Mouse (Mus musculus) midbrain, embryonic 12.5 days (tissue): Measurements from ENCODE around the gene Rap2a. TPM values are rescaled to one million over a fixed set of nuclear protein-coding genes. Genes with fewer than 3 reads are reported as not detected.
A peak's percentile ranks its signal among the peaks of the same experiment; 100 is the strongest.

ENCODE experiments used
- ATAC-seq: fragments of 200-750 bp; cut with Nextera tagmentation; 2 replicates; pipeline ENCODE4 v1.8.0; 2017; ENCODE audit warnings: low read depth, moderate TSS enrichment, moderate library complexity; ENCODE audit not compliant: low FRiP score
- H3K27ac ChIP-seq: fragments of 300-500 bp; sonication (generic); replicated peaks from 2 replicates; pipeline ENCODE4 v1.5.1; 2016; ENCODE audit warnings: mild to moderate bottlenecking
- H3K27me3 ChIP-seq: fragments of 300-500 bp; sonication (generic); 2 replicates; pipeline ENCODE4 v1.6.1; 2016; ENCODE audit warnings: mild to moderate bottlenecking
- H3K36me3 ChIP-seq: fragments of 300-500 bp; sonication (generic); 2 replicates; pipeline ENCODE4 v1.6.1; 2016
- H3K4me1 ChIP-seq: fragments of 300-500 bp; sonication (generic); 2 replicates; pipeline ENCODE4 v1.6.1; 2016
- H3K4me2 ChIP-seq: fragments of 300-500 bp; sonication (generic); replicated peaks from 2 replicates; pipeline ENCODE4 v1.6.1; 2016; ENCODE audit warnings: mild to moderate bottlenecking, moderate library complexity
- H3K4me3 ChIP-seq: fragments of 300-500 bp; sonication (generic); 2 replicates; pipeline ENCODE4 v1.5.1; 2016; ENCODE audit warnings: mild to moderate bottlenecking
- H3K9ac ChIP-seq: fragments of 300-500 bp; sonication (generic); replicated peaks from 2 replicates; pipeline ENCODE4 v1.6.1; 2016; ENCODE audit warnings: mild to moderate bottlenecking, moderate library complexity
- H3K9me3 ChIP-seq: fragments of 300-500 bp; sonication (generic); 2 replicates; pipeline ENCODE4 v1.6.1; 2016; ENCODE audit warnings: mild to moderate bottlenecking
- WGBS: fragments of 180-500 bp; shearing (Covaris S2); methylation state at CpG from one replicate; pipeline ENCODE4 v1.1.7; 2016; 5-methylcytosine and 5-hydroxymethylcytosine counted together
- polyA plus RNA-seq: library from polyadenylated mRNA; unstranded; fragments of >200 nt; fragmentation: Nextera tagmentation; extraction: Ambion mirVana; gene quantifications from 2 replicates; pipeline ENCODE4 v1.2.1, GENCODE M21; 2016

Gene Rap2a
- polyA plus RNA-seq, result 21.0 and 23.2 TPM in 2 replicates

DNA sequence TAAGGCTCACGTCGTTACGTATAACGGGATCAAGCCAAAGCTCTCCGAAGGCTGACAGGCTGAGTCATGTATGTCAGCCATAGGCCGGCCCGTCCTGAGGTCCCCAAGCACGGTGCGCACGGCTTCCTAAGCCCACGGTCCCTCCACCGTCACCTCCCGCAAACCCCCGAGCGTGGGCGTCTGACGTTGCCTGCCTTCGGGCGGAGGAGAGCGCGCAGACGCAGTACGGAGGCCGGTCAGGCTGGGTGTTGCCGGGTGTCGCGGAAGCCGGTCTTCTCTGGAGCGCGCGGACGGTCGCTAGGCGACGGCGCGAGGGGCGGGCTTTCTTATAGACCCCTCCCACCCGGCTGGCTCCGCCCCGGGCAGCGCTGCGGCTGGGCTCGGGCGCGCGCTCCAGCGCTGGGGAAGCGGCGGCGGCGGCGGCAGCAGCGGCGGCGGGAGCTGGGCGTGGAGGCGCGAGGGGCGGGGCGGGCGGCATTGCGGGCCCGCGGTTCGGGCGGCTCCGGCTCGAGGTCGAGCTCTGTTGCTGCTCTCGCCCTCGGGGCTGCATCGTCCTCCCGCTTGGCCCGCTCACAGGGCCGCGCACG lies at the start of gene Rap2a:
Gene Rap2a, plus strand, starts transcription at position 463 of the 587 bp plus-strand sequence.
- peaks cover 22% of the 10 kb centered on the region for H3K4me1 ChIP-seq
- H3K27ac ChIP-seq, result peak within 1 kb of the TSS; percentile 95
- no peaks in the 10 kb centered on the region for H3K36me3 ChIP-seq
- H3K4me3 ChIP-seq, result peak within 1 kb of the TSS; percentile 79
- peak within 1 kb of the TSS; percentile 89 for H3K9ac ChIP-seq
- 0% methylated on average over 56 of the region's 78 CpGs for WGBS
- ATAC-seq, result peak; percentile 87
- H3K9me3 ChIP-seq, result no peaks in the 10 kb centered on the region
- H3K27me3 ChIP-seq, result no peaks in the 10 kb centered on the region
- H3K4me2 ChIP-seq, result peak within 1 kb of the TSS; percentile 72

DNA sequence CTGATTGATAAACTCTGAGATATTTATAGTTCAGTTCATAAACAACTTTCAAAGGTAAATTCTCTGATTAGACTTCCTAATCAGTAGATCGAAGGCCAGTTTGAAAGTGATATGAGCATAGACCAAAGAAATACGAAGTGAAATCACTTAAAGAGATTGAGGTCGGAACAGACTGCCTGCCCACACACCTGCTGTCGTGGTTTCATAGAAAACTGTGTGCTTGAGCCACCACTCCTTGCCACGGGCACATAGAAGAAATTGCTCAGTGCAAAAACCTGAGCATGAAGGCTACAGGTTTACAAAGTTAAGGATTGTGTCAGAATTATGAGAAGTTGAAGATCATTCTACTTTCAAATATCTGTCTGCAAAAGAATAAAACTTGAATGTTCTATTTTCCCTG lies 49.7 kb upstream of the Rap2a start:
- H3K27me3 ChIP-seq, result no peaks in the 10 kb centered on the region
- WGBS, result 93% methylated on average over 5 of the region's 5 CpGs
- ATAC-seq, result no peak
- H3K4me3 ChIP-seq, result no peak overlapping the region
- H3K36me3 ChIP-seq, result peaks cover 13% of the 10 kb centered on the region; the same call in 1 of the 2 replicates
- no peak overlapping the region for H3K27ac ChIP-seq
- H3K4me2 ChIP-seq, result no peak overlapping the region
- no peak overlapping the region for H3K9ac ChIP-seq
- no peaks in the 10 kb centered on the region for H3K4me1 ChIP-seq
- peaks cover 10% of the 10 kb centered on the region; the same call in 1 of the 2 replicates for H3K9me3 ChIP-seq

DNA sequence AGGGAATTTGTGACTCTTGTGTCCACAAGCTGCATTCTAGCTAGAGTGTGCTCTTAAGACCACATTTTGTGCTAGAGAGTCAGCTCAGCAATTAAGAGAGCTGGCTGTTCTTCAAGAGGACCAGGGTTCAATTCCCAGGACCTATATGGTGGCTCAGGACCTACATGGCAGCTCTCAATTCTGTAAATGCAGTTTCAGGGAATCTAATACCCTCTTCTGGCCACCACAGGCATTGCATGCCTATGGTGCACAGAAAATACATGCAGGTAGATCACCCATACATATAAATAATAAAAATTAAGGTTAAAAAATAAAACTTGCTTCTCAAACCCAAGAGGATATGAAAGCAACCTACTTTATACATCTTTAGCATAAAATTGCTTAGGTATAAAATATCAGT lies 45.5 kb upstream of the Rap2a start:
- Histone ChIP-seq H3K27me3 (no peaks in the 10 kb centered on the region), H3K4me3 (no peak overlapping the region), H3K9ac (no peak overlapping the region), H3K4me1 (no peaks in the 10 kb centered on the region), H3K27ac (no peak overlapping the region), H3K9me3 (no peaks in the 10 kb centered on the region), H3K36me3 (no peaks in the 10 kb centered on the region), H3K4me2 (no peak overlapping the region)
- no peak for ATAC-seq

- H3K4me3 ChIP-seq, result no peak overlapping the region
- no peaks in the 10 kb centered on the region for H3K9me3 ChIP-seq
- H3K4me1 ChIP-seq, result no peaks in the 10 kb centered on the region
- no peak overlapping the region for H3K9ac ChIP-seq
- no peaks in the 10 kb centered on the region for H3K36me3 ChIP-seq
- H3K27me3 ChIP-seq, result no peaks in the 10 kb centered on the region
- ATAC-seq, result no peak
- no peak overlapping the region for H3K4me2 ChIP-seq
- H3K27ac ChIP-seq, result no peak overlapping the region
- 78% methylated on average over 8 of the region's 8 CpGs for WGBS
Measured at GRCm38 (mm10) chr14:120433931-120434398, 44.3 kb upstream of the Rap2a start.

DNA sequence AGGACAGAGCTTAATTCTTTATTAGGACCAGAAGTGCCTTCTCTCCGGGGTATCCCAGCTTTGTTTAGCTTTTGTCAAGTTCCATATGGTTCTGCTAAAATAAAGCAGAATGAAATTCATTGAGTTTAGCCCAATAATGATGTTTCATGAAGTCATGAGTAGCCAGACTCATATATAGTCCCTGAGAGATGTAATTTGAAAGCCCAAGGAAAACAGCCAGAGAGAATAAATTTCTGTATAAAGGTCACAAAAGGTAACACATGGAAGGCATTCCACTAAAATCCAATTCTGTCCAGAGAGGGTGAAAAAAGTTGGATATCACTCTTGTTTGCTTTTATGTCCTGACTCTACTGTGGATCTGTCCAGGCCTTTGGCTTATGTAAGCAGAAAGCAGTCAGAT lies 43.4 kb upstream of the Rap2a start:
- Histone ChIP-seq H3K4me1 (no peaks in the 10 kb centered on the region), H3K9ac (no peak overlapping the region), H3K27me3 (no peaks in the 10 kb centered on the region), H3K4me3 (no peak overlapping the region), H3K4me2 (no peak overlapping the region), H3K27ac (no peak overlapping the region), H3K9me3 (no peaks in the 10 kb centered on the region), H3K36me3 (no peaks in the 10 kb centered on the region)
- 63% methylated on average over 1 of the region's 1 CpGs for WGBS
- no peak for ATAC-seq

GRCm38 (mm10) chr14:120440716-120441115 lies 37.5 kb upstream of the Rap2a start:
- Histone ChIP-seq H3K27me3 (no peaks in the 10 kb centered on the region), H3K9me3 (no peaks in the 10 kb centered on the region), H3K9ac (no peak overlapping the region), H3K36me3 (no peaks in the 10 kb centered on the region), H3K27ac (no peak overlapping the region), H3K4me1 (no peaks in the 10 kb centered on the region), H3K4me3 (no peak overlapping the region), H3K4me2 (no peak overlapping the region)
- no peak for ATAC-seq

DNA sequence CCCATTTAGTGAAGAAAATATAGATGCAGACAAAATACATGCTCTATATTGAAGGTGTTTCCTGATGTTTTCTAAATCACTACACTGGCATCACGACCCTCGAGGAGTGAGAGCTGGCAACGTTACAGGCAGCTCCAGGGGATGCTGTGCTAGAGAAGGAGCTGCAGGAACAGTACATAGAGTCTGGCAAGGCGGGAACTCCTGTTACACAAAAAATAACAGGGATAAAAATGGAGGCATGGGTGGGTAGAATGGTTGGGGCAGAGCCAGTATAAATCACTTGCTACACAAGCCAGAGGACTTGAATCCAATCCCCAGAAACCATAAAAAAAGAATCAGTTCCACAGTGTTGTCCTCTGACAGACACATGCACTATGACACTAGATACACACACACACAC lies 37.0 kb upstream of the Rap2a start:
- Histone ChIP-seq H3K27ac (no peak overlapping the region), H3K27me3 (no peaks in the 10 kb centered on the region)
- ATAC-seq, result no peak

DNA sequence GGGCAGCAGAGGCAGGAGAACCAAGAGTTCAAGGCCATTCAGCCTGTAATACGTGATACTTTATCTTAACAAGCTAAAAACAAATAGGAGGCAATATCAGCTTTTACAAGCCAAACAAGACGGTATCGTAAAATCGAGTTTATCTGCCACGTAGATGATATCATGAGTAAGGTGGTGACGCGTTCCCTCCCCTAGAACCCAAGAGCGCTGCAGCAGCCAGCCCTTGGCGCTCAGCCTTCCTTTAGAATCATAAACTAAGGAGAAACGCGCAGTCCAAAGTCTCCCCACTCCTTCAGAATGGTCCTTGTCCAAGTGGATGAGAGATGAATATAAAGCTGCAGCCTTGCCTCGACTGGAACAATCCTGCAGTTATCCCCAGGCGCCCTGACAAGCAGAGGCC lies 36.4 kb upstream of the Rap2a start:
- no peaks in the 10 kb centered on the region for H3K4me1 ChIP-seq
- H3K36me3 ChIP-seq, result no peaks in the 10 kb centered on the region
- H3K9ac ChIP-seq, result no peak overlapping the region
- no peaks in the 10 kb centered on the region for H3K9me3 ChIP-seq
- H3K27me3 ChIP-seq, result no peaks in the 10 kb centered on the region
- H3K4me2 ChIP-seq, result no peak overlapping the region
- 94% methylated on average over 13 of the region's 13 CpGs for WGBS
- H3K27ac ChIP-seq, result no peak overlapping the region
- no peak overlapping the region for H3K4me3 ChIP-seq
- no peak for ATAC-seq

More for the DNA sequence above, 37.0 kb upstream of the Rap2a start:
- no peaks in the 10 kb centered on the region for H3K36me3 ChIP-seq
- H3K4me1 ChIP-seq, result no peaks in the 10 kb centered on the region
- H3K9me3 ChIP-seq, result no peaks in the 10 kb centered on the region
- H3K4me2 ChIP-seq, result no peak overlapping the region
- WGBS, result 83% methylated on average over 4 of the region's 4 CpGs
- H3K9ac ChIP-seq, result no peak overlapping the region
- no peak overlapping the region for H3K4me3 ChIP-seq

DNA sequence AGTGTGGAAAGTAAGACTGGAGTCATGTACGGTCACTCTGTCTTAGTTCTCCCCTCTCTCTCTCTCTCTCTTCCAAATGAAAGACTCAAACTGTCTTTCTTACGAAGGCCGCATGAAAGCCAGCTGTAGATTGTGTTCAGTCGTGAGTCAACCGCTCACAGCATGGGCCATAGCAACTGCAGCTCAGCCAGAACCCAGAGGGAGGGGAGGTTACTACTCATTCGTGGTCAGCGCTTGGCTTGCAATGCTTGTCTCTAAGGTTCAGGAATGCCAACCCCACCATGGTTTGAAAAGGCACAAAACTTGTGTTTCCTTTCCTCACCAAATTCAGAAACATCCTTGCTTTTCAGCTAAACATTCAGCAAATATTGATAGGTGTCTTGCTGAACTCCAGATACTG lies 24.0 kb upstream of the Rap2a start:
- no peaks in the 10 kb centered on the region for H3K36me3 ChIP-seq
- no peak overlapping the region for H3K4me3 ChIP-seq
- no peak for ATAC-seq
- no peaks in the 10 kb centered on the region for H3K9me3 ChIP-seq
- H3K4me2 ChIP-seq, result no peak overlapping the region
- 77% methylated on average over 7 of the region's 7 CpGs for WGBS
- no peak overlapping the region for H3K27ac ChIP-seq
- no peak overlapping the region for H3K9ac ChIP-seq
- H3K4me1 ChIP-seq, result no peaks in the 10 kb centered on the region
- H3K27me3 ChIP-seq, result no peaks in the 10 kb centered on the region

- H3K27me3 ChIP-seq, result no peaks in the 10 kb centered on the region
- no peak for ATAC-seq
- H3K4me2 ChIP-seq, result no peak overlapping the region
- H3K27ac ChIP-seq, result no peak overlapping the region
- WGBS, result 97% methylated on average over 3 of the region's 3 CpGs
- no peak overlapping the region for H3K4me3 ChIP-seq
- H3K9ac ChIP-seq, result no peak overlapping the region
- H3K9me3 ChIP-seq, result no peaks in the 10 kb centered on the region
- H3K36me3 ChIP-seq, result no peaks in the 10 kb centered on the region
- H3K4me1 ChIP-seq, result no peaks in the 10 kb centered on the region
Measured at GRCm38 (mm10) chr14:120463938-120464727, 14.1 kb upstream of the Rap2a start.

- Histone ChIP-seq H3K4me1 (no peaks in the 10 kb centered on the region), H3K9ac (no peak overlapping the region), H3K27me3 (no peaks in the 10 kb centered on the region), H3K9me3 (no peaks in the 10 kb centered on the region), H3K4me3 (no peak overlapping the region), H3K4me2 (no peak overlapping the region), H3K36me3 (no peaks in the 10 kb centered on the region), H3K27ac (no peak overlapping the region)
- 82% methylated on average over 4 of the region's 4 CpGs for WGBS
- ATAC-seq, result no peak
Measured at GRCm38 (mm10) chr14:120466816-120467215, 11.4 kb upstream of the Rap2a start.

DNA sequence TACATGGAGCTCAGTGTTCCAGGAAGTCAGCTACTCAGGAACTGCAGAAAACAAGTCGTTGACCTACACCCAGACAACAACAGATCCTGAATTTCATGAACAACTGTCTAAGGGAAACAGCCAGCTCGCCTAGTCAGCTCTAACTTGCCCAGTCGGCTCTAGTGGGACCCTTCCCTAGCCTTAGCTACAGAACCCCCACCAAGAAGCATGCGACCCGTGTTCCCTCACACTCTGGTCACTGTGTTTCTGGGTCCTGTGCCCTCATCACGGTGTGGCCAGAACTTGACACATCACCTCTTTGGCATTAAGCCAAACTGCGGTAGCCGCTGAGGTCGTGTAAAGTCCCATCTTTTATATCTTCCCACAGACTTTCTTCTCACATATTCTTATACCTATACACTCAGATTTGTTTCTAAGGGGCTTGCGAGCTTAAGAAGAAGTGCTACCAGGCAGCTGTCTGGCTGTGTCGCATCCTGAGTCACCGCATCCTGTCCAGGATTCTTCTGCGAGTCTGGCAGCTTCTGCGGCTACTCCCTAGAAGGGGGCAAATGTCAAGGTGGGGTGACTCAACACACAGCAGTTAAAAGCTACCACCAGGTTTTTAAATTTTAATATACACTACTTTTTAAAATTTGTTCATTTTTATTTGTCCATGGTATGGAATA lies 9.0 kb upstream of the Rap2a start:
- no peaks in the 10 kb centered on the region for H3K4me1 ChIP-seq
- ATAC-seq, result no peak
- no peak overlapping the region for H3K4me2 ChIP-seq
- H3K4me3 ChIP-seq, result no peak overlapping the region
- H3K9me3 ChIP-seq, result no peaks in the 10 kb centered on the region
- H3K9ac ChIP-seq, result no peak overlapping the region
- WGBS, result 88% methylated on average over 14 of the region's 14 CpGs
- no peak overlapping the region for H3K27ac ChIP-seq
- H3K27me3 ChIP-seq, result no peaks in the 10 kb centered on the region
- no peaks in the 10 kb centered on the region for H3K36me3 ChIP-seq
